Mouse (Mus musculus) midbrain, embryonic 13.5 days (tissue): ENCODE data around the gene Ak7. TPM values are rescaled to one million over a fixed set of nuclear protein-coding genes. Genes with fewer than 3 reads are reported as not detected.

ENCODE experiments used
- ATAC-seq: fragments of 200-750 bp; cut with Nextera tagmentation; 2 replicates; pipeline ENCODE4 v1.8.0; 2017; ENCODE audit warnings: mild to moderate bottlenecking, moderate TSS enrichment, moderate library complexity
- H3K27ac ChIP-seq: fragments of 300-500 bp; sonication (generic); 2 replicates; pipeline ENCODE4 v1.5.1; 2015; ENCODE audit warnings: inconsistent platforms, mild to moderate bottlenecking, moderate library complexity
- H3K27me3 ChIP-seq: fragments of 300-500 bp; sonication (generic); 2 replicates; pipeline ENCODE4 v1.6.1; 2015; ENCODE audit warnings: mild to moderate bottlenecking, inconsistent platforms
- H3K36me3 ChIP-seq: fragments of 300-500 bp; sonication (generic); 2 replicates; pipeline ENCODE4 v1.6.1; 2015; ENCODE audit warnings: mild to moderate bottlenecking, inconsistent platforms
- H3K4me1 ChIP-seq: fragments of 300-500 bp; sonication (generic); replicated peaks from 2 replicates; pipeline ENCODE4 v1.6.1; 2015; ENCODE audit warnings: inconsistent platforms
- H3K4me2 ChIP-seq: fragments of 300-500 bp; sonication (generic); replicated peaks from 2 replicates; pipeline ENCODE4 v1.6.1; 2015; ENCODE audit warnings: moderate library complexity, mild to moderate bottlenecking, inconsistent platforms
- H3K4me3 ChIP-seq: fragments of 300-500 bp; sonication (generic); replicated peaks from 2 replicates; pipeline ENCODE4 v1.5.1; 2015; ENCODE audit warnings: mild to moderate bottlenecking, inconsistent platforms
- H3K9ac ChIP-seq: fragments of 300-500 bp; sonication (generic); replicated peaks from 2 replicates; pipeline ENCODE4 v1.6.1; 2015; ENCODE audit warnings: mild to moderate bottlenecking, inconsistent platforms
- H3K9me3 ChIP-seq: fragments of 300-500 bp; sonication (generic); 2 replicates; pipeline ENCODE4 v1.6.1; 2016; ENCODE audit warnings: mild to moderate bottlenecking, inconsistent platforms
- WGBS: fragments of 180-500 bp; shearing (Covaris S2); methylation state at CpG from one replicate; pipeline ENCODE4 v1.1.7; 2015; 5-methylcytosine and 5-hydroxymethylcytosine counted together
- polyA plus RNA-seq: library from polyadenylated mRNA; unstranded; fragments of >200 nt; fragmentation: Nextera tagmentation; extraction: Ambion mirVana; gene quantifications from 2 replicates; pipeline ENCODE4 v1.2.1, GENCODE M21; 2015

The Ak7 gene
- polyA plus RNA-seq, 1 experiment from 2014 or later, result 1.6 TPM

DNA sequence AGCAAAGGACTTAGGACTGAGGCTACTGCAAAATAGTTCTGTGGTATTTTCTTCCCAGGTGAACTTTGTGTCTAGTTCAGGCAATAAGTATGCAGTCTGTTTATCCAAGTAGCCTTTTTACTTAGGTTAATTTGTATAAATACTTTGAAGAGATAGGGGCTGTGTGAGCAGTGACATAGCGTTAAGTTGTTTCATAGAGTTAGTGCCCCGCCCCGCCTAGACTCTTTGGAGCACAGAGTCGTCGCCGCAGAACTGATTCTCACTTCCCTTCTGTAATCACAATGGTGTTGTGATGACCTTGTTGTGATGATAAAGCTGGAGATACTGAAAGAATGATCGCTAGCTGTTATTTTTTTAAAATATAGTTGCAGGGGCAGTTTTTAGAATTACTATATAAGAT lies 101.6 kb downstream of the Ak7 start:
- no peak overlapping the region for H3K27ac ChIP-seq
- no peak overlapping the region for H3K4me2 ChIP-seq
- WGBS, result 94% methylated on average over 7 of the region's 7 CpGs
- H3K4me3 ChIP-seq, result no peak overlapping the region
- H3K9ac ChIP-seq, result no peak overlapping the region
- H3K9me3 ChIP-seq, result no peaks in the 10 kb centered on the region
- H3K36me3 ChIP-seq, result peaks cover 66% of the 10 kb centered on the region
- H3K4me1 ChIP-seq, result no peaks in the 10 kb centered on the region
- ATAC-seq, result no peak
- no peaks in the 10 kb centered on the region for H3K27me3 ChIP-seq

DNA sequence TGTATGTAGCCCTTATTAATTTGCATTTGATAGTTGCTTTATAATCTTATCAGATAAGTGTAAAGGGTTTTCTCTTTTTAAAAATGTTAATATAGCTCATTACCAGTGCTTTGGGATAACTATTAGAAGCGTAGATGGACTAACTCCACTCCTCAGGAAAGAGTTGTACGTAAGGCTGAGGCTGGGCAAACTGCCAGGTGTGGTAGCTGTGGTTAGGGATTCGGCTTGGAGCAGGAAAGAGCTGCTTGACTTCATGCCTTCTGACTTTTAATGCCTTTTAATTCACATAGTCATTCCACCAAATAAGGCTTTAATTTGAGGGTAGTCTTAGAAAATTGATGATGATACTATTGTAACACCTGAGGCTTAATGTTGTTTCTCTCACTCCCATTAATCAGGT lies 103.2 kb downstream of the Ak7 start:
- no peak for ATAC-seq
- H3K9me3 ChIP-seq, result no peaks in the 10 kb centered on the region
- no peaks in the 10 kb centered on the region for H3K4me1 ChIP-seq
- H3K4me3 ChIP-seq, result no peak overlapping the region
- H3K27ac ChIP-seq, result no peak overlapping the region
- no peak overlapping the region for H3K9ac ChIP-seq
- H3K4me2 ChIP-seq, result no peak overlapping the region
- 89% methylated on average over 3 of the region's 3 CpGs for WGBS
- peaks cover 68% of the 10 kb centered on the region for H3K36me3 ChIP-seq
- no peaks in the 10 kb centered on the region for H3K27me3 ChIP-seq

DNA sequence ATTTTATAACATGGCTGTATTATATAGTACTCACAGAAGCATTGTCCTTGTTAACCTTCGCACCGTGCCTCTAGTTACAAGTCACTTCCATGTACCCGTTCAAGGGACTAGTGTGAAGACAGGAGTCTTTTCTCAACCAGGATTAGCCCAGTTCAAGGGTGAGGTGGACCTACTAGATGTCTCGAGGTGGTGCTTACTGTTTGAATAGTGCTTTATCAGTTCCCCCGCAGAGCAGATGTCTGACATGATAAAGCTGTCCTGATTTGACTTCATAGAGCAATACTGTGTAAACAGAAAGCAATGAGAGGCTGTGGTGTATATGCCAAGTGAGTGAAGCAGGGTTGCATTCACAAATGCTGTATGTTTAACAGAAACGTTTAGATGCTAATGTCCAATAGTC lies 104.8 kb downstream of the Ak7 start:
- H3K27me3 ChIP-seq, result no peaks in the 10 kb centered on the region
- H3K9me3 ChIP-seq, result no peaks in the 10 kb centered on the region
- 89% methylated on average over 6 of the region's 6 CpGs for WGBS
- no peak overlapping the region for H3K9ac ChIP-seq
- H3K4me1 ChIP-seq, result no peaks in the 10 kb centered on the region
- no peak for ATAC-seq
- no peak overlapping the region for H3K4me3 ChIP-seq
- H3K4me2 ChIP-seq, result no peak overlapping the region
- H3K36me3 ChIP-seq, result peaks cover 71% of the 10 kb centered on the region
- no peak overlapping the region for H3K27ac ChIP-seq

DNA sequence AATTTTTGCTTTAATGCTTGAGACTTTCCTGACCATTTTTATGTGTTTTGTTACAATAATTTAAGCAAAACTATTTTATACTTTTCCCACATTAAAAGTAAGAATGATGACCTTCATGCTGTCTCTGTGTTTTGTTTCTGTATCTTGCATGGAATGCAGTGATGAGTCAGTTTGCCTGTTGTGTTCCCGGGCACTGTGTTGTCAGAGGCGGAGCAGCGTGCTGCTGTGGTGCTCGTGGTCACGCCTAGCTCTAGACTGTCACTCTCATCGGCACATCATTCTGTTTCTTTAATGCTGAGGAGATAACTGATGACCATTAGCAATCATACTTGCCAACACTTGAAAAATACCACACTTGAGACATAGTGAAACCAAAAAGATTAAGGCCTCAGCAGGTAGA lies 108.2 kb downstream of the Ak7 start:
- no peak overlapping the region for H3K4me2 ChIP-seq
- no peaks in the 10 kb centered on the region for H3K27me3 ChIP-seq
- no peak overlapping the region for H3K9ac ChIP-seq
- ATAC-seq, result no peak
- no peak overlapping the region for H3K27ac ChIP-seq
- H3K4me1 ChIP-seq, result no peaks in the 10 kb centered on the region
- peaks cover 54% of the 10 kb centered on the region for H3K36me3 ChIP-seq
- no peak overlapping the region for H3K4me3 ChIP-seq
- WGBS, result 96% methylated on average over 6 of the region's 6 CpGs
- H3K9me3 ChIP-seq, result no peaks in the 10 kb centered on the region

DNA sequence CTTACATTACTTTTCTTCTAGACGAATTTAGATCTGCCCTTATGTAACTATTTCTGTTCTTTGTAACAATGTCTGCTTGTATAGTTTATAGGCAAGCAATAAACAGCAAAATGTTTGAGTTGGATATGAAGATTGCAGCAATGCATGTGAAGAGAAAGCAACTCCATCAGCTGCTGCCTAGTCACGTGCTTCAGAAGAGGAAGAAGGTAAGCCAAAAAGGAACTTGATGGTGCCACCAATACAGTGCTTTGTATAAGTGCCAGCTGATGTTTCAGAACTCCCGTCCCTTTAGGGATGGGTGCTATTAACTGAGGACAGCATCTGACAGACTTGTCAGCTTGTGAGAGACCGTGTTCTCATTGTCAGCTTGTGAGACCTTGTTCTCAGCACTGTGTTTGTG lies 117.7 kb downstream of the Ak7 start:
- H3K9me3 ChIP-seq, result no peaks in the 10 kb centered on the region
- no peak for ATAC-seq
- no peak overlapping the region for H3K4me3 ChIP-seq
- no peaks in the 10 kb centered on the region for H3K4me1 ChIP-seq
- 86% methylated on average over 4 of the region's 4 CpGs for WGBS
- no peaks in the 10 kb centered on the region for H3K27me3 ChIP-seq
- H3K9ac ChIP-seq, result no peak overlapping the region
- H3K4me2 ChIP-seq, result no peak overlapping the region
- H3K36me3 ChIP-seq, result peaks cover 87% of the 10 kb centered on the region
- H3K27ac ChIP-seq, result no peak overlapping the region

GRCm38 (mm10) chr12:105824743-105825142 lies 119.0 kb downstream of the Ak7 start:
- Histone ChIP-seq H3K4me3 (no peak overlapping the region), H3K4me1 (no peaks in the 10 kb centered on the region), H3K27ac (no peak overlapping the region), H3K9ac (no peak overlapping the region), H3K4me2 (no peak overlapping the region), H3K9me3 (no peaks in the 10 kb centered on the region), H3K27me3 (no peaks in the 10 kb centered on the region), H3K36me3 (peaks cover 89% of the 10 kb centered on the region)
- no peak for ATAC-seq
- 90% methylated on average over 8 of the region's 8 CpGs for WGBS

GRCm38 (mm10) chr12:105825266-105825665 lies 119.5 kb downstream of the Ak7 start:
- H3K4me3 ChIP-seq, result no peak overlapping the region
- no peak overlapping the region for H3K27ac ChIP-seq
- no peak overlapping the region for H3K4me2 ChIP-seq
- 97% methylated on average over 4 of the region's 4 CpGs for WGBS
- H3K9me3 ChIP-seq, result no peaks in the 10 kb centered on the region
- ATAC-seq, result no peak
- no peak overlapping the region for H3K9ac ChIP-seq
- H3K36me3 ChIP-seq, result peaks cover 87% of the 10 kb centered on the region
- H3K27me3 ChIP-seq, result no peaks in the 10 kb centered on the region
- no peaks in the 10 kb centered on the region for H3K4me1 ChIP-seq

Other genes starting within 250 kb of the Ak7 start
- gene Bdkrb2, start 142.8 kb upstream of the Ak7 start, polyA plus RNA-seq, result 0.53 and 0.77 TPM in 2 replicates
- gene Bdkrb1, start 102.9 kb upstream of the Ak7 start, polyA plus RNA-seq, result 0.12 TPM in 1 of 2 replicates, not detected in the other
- 37.8 and 39.4 TPM in 2 replicates for gene Gskip, start 21.1 kb upstream of the Ak7 start, polyA plus RNA-seq
- gene Atg2b, start 20.8 kb upstream of the Ak7 start, polyA plus RNA-seq, result 14.0 and 14.5 TPM in 2 replicates
- 212 and 217 TPM in 2 replicates for gene Papola, start 78.7 kb downstream of the Ak7 start, polyA plus RNA-seq